Mouse (Mus musculus) stomach, embryonic 16.5 days (tissue): Measurements from ENCODE around the gene Zbtb39. TPM values are rescaled to one million over a fixed set of nuclear protein-coding genes. Genes with fewer than 3 reads are reported as not detected.

Experiments
- polyA plus RNA-seq: library from polyadenylated mRNA; unstranded; fragments of >200 nt; fragmentation: Nextera tagmentation; extraction: Ambion mirVana; gene quantifications from 2 replicates; pipeline ENCODE4 v1.2.1, GENCODE M21; 2015

Gene Zbtb39
- polyA plus RNA-seq, 1 experiment from 2014 or later: 2.2 TPM

Other genes with a start within 250 kb of the Zbtb39 start
- gene Stac3, start 237.9 kb upstream of the Zbtb39 start, polyA plus RNA-seq: 0.70 and 5.5 TPM in 2 replicates
- 192 and 231 TPM in 2 replicates for gene Ndufa4l2, start 224.6 kb upstream of the Zbtb39 start, polyA plus RNA-seq
- 152 and 163 TPM in 2 replicates for gene Shmt2, start 217.1 kb upstream of the Zbtb39 start, polyA plus RNA-seq
- 3.4 and 4.6 TPM in 2 replicates for gene Nxph4, start 205.0 kb upstream of the Zbtb39 start, polyA plus RNA-seq
- gene Lrp1, start 118.4 kb upstream of the Zbtb39 start, polyA plus RNA-seq: 95.6 and 102 TPM in 2 replicates
- 49.7 and 60.3 TPM in 2 replicates for gene Stat6, start 96.6 kb upstream of the Zbtb39 start, polyA plus RNA-seq
- 8.8 and 10.0 TPM in 2 replicates for gene Nemp1, start 72.6 kb upstream of the Zbtb39 start, polyA plus RNA-seq
- 9.9 and 10.1 TPM in 2 replicates for gene Nab2, start 71.0 kb upstream of the Zbtb39 start, polyA plus RNA-seq
- 24.5 and 28.6 TPM in 2 replicates for gene Myo1a, start 34.4 kb upstream of the Zbtb39 start, polyA plus RNA-seq
- 0.72 and 1.8 TPM in 2 replicates for gene Tac2, start 15.1 kb upstream of the Zbtb39 start, polyA plus RNA-seq
- gene Gpr182, start 12.2 kb downstream of the Zbtb39 start, polyA plus RNA-seq: 2.7 and 2.8 TPM in 2 replicates
- 0.10 and 0.11 TPM in 2 replicates for gene Rdh1, start 20.2 kb downstream of the Zbtb39 start, polyA plus RNA-seq
- gene Rdh16f1, start 20.2 kb downstream of the Zbtb39 start, polyA plus RNA-seq: 0.23 TPM in 1 of 2 replicates, not detected in the other
- 0.06 and 0.16 TPM in 2 replicates for gene Rdh9, start 36.8 kb downstream of the Zbtb39 start, polyA plus RNA-seq
- not detected in 2 replicates for gene Rdh16, start 61.6 kb downstream of the Zbtb39 start, polyA plus RNA-seq
- not detected in 2 replicates for gene Rdh19, start 110.4 kb downstream of the Zbtb39 start, polyA plus RNA-seq
- gene Rdh16f2, start 126.9 kb downstream of the Zbtb39 start, polyA plus RNA-seq: 0.10 TPM in 1 of 2 replicates, not detected in the other
- gene Rdh7, start 149.3 kb downstream of the Zbtb39 start, polyA plus RNA-seq: 0.40 and 0.57 TPM in 2 replicates
- gene Sdr9c7, start 159.0 kb downstream of the Zbtb39 start, polyA plus RNA-seq: 4.4 and 12.2 TPM in 2 replicates